Mouse (Mus musculus) thymus, adult 2 months (tissue): ENCODE measurements around the gene Dnah8.

Experiments used
- CTCF ChIP-seq: fragments of 200-500 bp; IDR thresholded peaks from 2 replicates; pipeline ENCODE4 v1.5.1; 2012; ENCODE audit warnings: mild to moderate bottlenecking, control low read depth, low read length, moderate library complexity, borderline replicate concordance; ENCODE audit not compliant: control insufficient read depth, poor library complexity, insufficient read depth; ENCODE audit errors: extremely low read depth
- POLR2A ChIP-seq: fragments of 200-500 bp; IDR thresholded peaks from 2 replicates; pipeline ENCODE4 v1.6.1; 2012; ENCODE audit warnings: mild to moderate bottlenecking, low read length, control low read depth, moderate library complexity; ENCODE audit not compliant: control insufficient read depth, poor library complexity, insufficient read depth; ENCODE audit errors: extremely low read depth

GRCm38 (mm10) chr17:30575121-30575904 lies 48.8 kb upstream of the Dnah8 start:
- no peak for TF ChIP-seq POLR2A
- no peak for TF ChIP-seq CTCF
